Mouse (Mus musculus) G1E (cell line): ENCODE data around the gene Ccz1.

Experiments used
- CTCF ChIP-seq: IDR thresholded peaks from 2 replicates; pipeline ENCODE4 v1.5.1; 2012; ENCODE audit warnings: low read depth, low read length, inconsistent platforms, mixed read lengths
- GATA1 ChIP-seq: IDR thresholded peaks from 2 replicates; pipeline ENCODE4 v1.6.1; 2012; ENCODE audit warnings: borderline replicate concordance, low read length, inconsistent platforms, mixed read lengths
- GATA2 ChIP-seq: IDR thresholded peaks from 2 replicates; pipeline ENCODE4 v1.6.1; 2012; ENCODE audit warnings: low read depth, low read length, inconsistent platforms, borderline replicate concordance
- POLR2AphosphoS5 ChIP-seq: IDR thresholded peaks from 2 replicates; pipeline ENCODE4 v1.6.1; 2012; ENCODE audit warnings: low read depth, low read length, inconsistent platforms; ENCODE audit not compliant: insufficient replicate concordance
- TAL1 ChIP-seq: conservative IDR thresholded peaks from 2 replicates; pipeline ENCODE4 v1.6.1; 2012; ENCODE audit warnings: low read depth, low read length, inconsistent platforms, mixed read lengths

DNA sequence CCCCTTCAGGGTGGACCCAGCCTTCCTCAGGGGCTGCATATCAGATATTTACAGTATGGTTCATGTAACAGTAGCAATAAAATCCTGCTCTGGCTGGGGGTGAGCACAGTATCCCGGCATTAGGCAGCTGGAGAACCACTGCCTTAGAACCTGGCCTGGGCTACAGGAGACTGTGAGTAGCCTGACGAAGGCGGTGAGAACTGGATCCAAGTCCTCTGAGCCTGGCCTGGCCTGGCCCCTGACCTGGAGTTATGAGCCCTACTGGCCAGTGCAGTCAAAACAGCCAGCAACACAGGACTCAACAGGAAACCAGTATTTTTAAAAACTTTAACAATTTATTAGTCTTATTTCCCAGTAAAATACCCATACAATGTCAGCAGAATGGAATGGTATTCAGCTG lies 27.1 kb downstream of the Ccz1 start:
- TF ChIP-seq CTCF, result no peak
- TF ChIP-seq GATA1, result no peak
- no peak for TF ChIP-seq POLR2AphosphoS5
- TF ChIP-seq TAL1, result no peak
- no peak for TF ChIP-seq GATA2
